Mouse (Mus musculus) megakaryocyte-erythroid progenitor cell, adult 5-6 weeks (primary cell): ENCODE data around the gene Gzmg. TPM values are rescaled to one million over a fixed set of nuclear protein-coding genes. Genes with fewer than 3 reads are reported as not detected.
"Not testable (repeated sequence)": the region's sequence is repeated elsewhere in the genome, so short reads cannot be mapped to it uniquely, and the experiment has no call there.

Source experiments
- ATAC-seq: replicated peaks from 2 replicates; pipeline ENCODE4 v1.8.0; 2016; ENCODE audit warnings: mild to moderate bottlenecking, inconsistent platforms; ENCODE audit not compliant: severe bottlenecking, poor library complexity, low FRiP score, low TSS enrichment
- total RNA-seq, 2 experiments: library from RNA; stranded (forward) in 1 of 2; stranded (reverse) in 1 of 2; fragments of 200-1000, 215-1000 nt in 1 of 2; fragments of >200 nt in 1 of 2; fragmentation: Nextera tagmentation in 1 of 2; gene quantifications; 2 replicates each; pipeline ENCODE4 v1.2.3; 2014 to 2017

Gene Gzmg
- total RNA-seq (2014; fragmentation: Nextera tagmentation) (not detected in 2 replicates), total RNA-seq (2017) (not detected in 2 replicates)

GRCm38 (mm10) chr14:56159479-56159878 is at the start of gene Gzmg:
Gene Gzmg (minus strand): TSS chr14:56159579.
- ATAC-seq, result not testable (repeated sequence)

GRCm38 (mm10) chr14:56205613-56206012 is 46.2 kb upstream of the Gzmg start:
- ATAC-seq, result no peak

GRCm38 (mm10) chr14:56205021-56205420 is 45.6 kb upstream of the Gzmg start:
- peak; percentile 73 for ATAC-seq

- peak; percentile 73 for ATAC-seq
Measured at GRCm38 (mm10) chr14:56203975-56204374, 44.6 kb upstream of the Gzmg start.

GRCm38 (mm10) chr14:56186946-56187345 is 27.6 kb upstream of the Gzmg start:
- no peak for ATAC-seq

GRCm38 (mm10) chr14:56186521-56186920 is 27.1 kb upstream of the Gzmg start:
- ATAC-seq, result no peak

GRCm38 (mm10) chr14:56177651-56178050 is 18.3 kb upstream of the Gzmg start:
- not testable (repeated sequence) for ATAC-seq

GRCm38 (mm10) chr14:56174499-56174898 is 15.1 kb upstream of the Gzmg start, which contains the start of gene Gzmn:
Gene Gzmn (minus strand): TSS chr14:56174599.
- no peak for ATAC-seq

- no peak for ATAC-seq
Measured at GRCm38 (mm10) chr14:56173396-56173795, 14.0 kb upstream of the Gzmg start.

- ATAC-seq, result no peak
Measured at GRCm38 (mm10) chr14:56172744-56173143, 13.4 kb upstream of the Gzmg start.

- no peak for ATAC-seq
Measured at GRCm38 (mm10) chr14:56168009-56168408, 8.6 kb upstream of the Gzmg start.

- ATAC-seq, result no peak
Measured at GRCm38 (mm10) chr14:56162109-56162508, 2.7 kb upstream of the Gzmg start.

GRCm38 (mm10) chr14:56155340-56155739 is 4.0 kb downstream of the Gzmg start:
- ATAC-seq, result no peak

GRCm38 (mm10) chr14:56133675-56134074 is 25.7 kb downstream of the Gzmg start:
- ATAC-seq, result not testable (repeated sequence)

GRCm38 (mm10) chr14:56132508-56132907 is 26.9 kb downstream of the Gzmg start, which contains the start of gene Gzmd:
Gene Gzmd (minus strand): TSS chr14:56132608.
- ATAC-seq, result not testable (repeated sequence)

- no peak for ATAC-seq
Measured at GRCm38 (mm10) chr14:56128341-56128740, 31.0 kb downstream of the Gzmg start.

GRCm38 (mm10) chr14:56123516-56123915 is 35.9 kb downstream of the Gzmg start:
- no peak for ATAC-seq

GRCm38 (mm10) chr14:56120525-56120924 is 38.9 kb downstream of the Gzmg start, which contains the start of gene Gzme:
Gene Gzme (minus strand): TSS chr14:56120625.
- ATAC-seq, result no peak

GRCm38 (mm10) chr14:56115531-56116310 is 43.7 kb downstream of the Gzmg start:
- not testable (repeated sequence) for ATAC-seq
